Mouse (Mus musculus): Measurements from ENCODE around the gene Coro1b. TPM values are rescaled to one million over a fixed set of nuclear protein-coding genes. Genes with fewer than 3 reads are reported as not detected.
"Not testable (repeated sequence)": the region's sequence is repeated elsewhere in the genome, so short reads cannot be mapped to it uniquely, and the experiment has no call there.

Gene Coro1b
- polyA plus RNA-seq, 1 experiment from 2014 or later: 124 TPM

GRCm38 (mm10) chr19:4131075-4131474 is 17.3 kb upstream of the Coro1b start:
- Histone ChIP-seq H3K4me3 (ENCODE audit: low read depth, low read length) (no peak overlapping the region), H3K27me3 (ENCODE audit: control insufficient read depth, insufficient read depth, low read length) (no peaks in the 10 kb centered on the region), H3K9me3 (ENCODE audit: control insufficient read depth, low read length) (no peaks in the 10 kb centered on the region), H3K4me1 (ENCODE audit: control insufficient read depth, insufficient read depth, low read length) (peaks cover 7% of the 10 kb centered on the region), H3K27ac (replicated peaks; ENCODE audit: low read depth, low read length) (no peak overlapping the region), H3K4me2 (ENCODE audit: low read depth, severe bottlenecking) (no peak overlapping the region), H3K36me3 (ENCODE audit: control insufficient read depth, insufficient read depth, low read length) (peaks cover 13% of the 10 kb centered on the region), H3K9ac (ENCODE audit: low read length) (no peak overlapping the region)
- DNase-seq (ENCODE audit: low spot score) (no peak), ATAC-seq (ENCODE audit: insufficient number of reproducible peaks, low FRiP score, low TSS enrichment, low read depth) (no peak)
- WGBS: 89% methylated on average over 5 of the region's 5 CpGs

- no peak overlapping the region for H3K9ac ChIP-seq (ENCODE audit: low read length)
- no peak overlapping the region for H3K27ac ChIP-seq (replicated peaks; ENCODE audit: low read depth, low read length)
- H3K9me3 ChIP-seq (ENCODE audit: control insufficient read depth, low read length): no peaks in the 10 kb centered on the region
- no peak overlapping the region for H3K4me2 ChIP-seq (ENCODE audit: low read depth, severe bottlenecking)
- H3K4me1 ChIP-seq (ENCODE audit: control insufficient read depth, insufficient read depth, low read length): peaks cover 3% of the 10 kb centered on the region
- 83% methylated on average over 2 of the region's 2 CpGs for WGBS
- DNase-seq (ENCODE audit: low spot score) (no peak), ATAC-seq (ENCODE audit: insufficient number of reproducible peaks, low FRiP score, low TSS enrichment, low read depth) (no peak)
- H3K4me3 ChIP-seq (ENCODE audit: low read depth, low read length): no peak overlapping the region
- H3K27me3 ChIP-seq (ENCODE audit: control insufficient read depth, insufficient read depth, low read length): no peaks in the 10 kb centered on the region
- H3K36me3 ChIP-seq (ENCODE audit: control insufficient read depth, insufficient read depth, low read length): peaks cover 13% of the 10 kb centered on the region
Observed at GRCm38 (mm10) chr19:4131768-4132167, 16.7 kb upstream of the Coro1b start.

- Histone ChIP-seq H3K9me3 (ENCODE audit: control insufficient read depth, low read length) (no peaks in the 10 kb centered on the region), H3K4me1 (ENCODE audit: control insufficient read depth, insufficient read depth, low read length) (no peaks in the 10 kb centered on the region), H3K36me3 (ENCODE audit: control insufficient read depth, insufficient read depth, low read length) (peaks cover 8% of the 10 kb centered on the region; the same call in 1 of the 2 replicates), H3K27ac (replicated peaks; ENCODE audit: low read depth, low read length) (no peak overlapping the region), H3K9ac (ENCODE audit: low read length) (no peak overlapping the region), H3K4me3 (ENCODE audit: low read depth, low read length) (no peak overlapping the region), H3K4me2 (ENCODE audit: low read depth, severe bottlenecking) (no peak overlapping the region), H3K27me3 (ENCODE audit: control insufficient read depth, insufficient read depth, low read length) (no peaks in the 10 kb centered on the region)
- ATAC-seq (ENCODE audit: insufficient number of reproducible peaks, low FRiP score, low TSS enrichment, low read depth) (no peak), DNase-seq (ENCODE audit: low spot score) (no peak)
- 94% methylated on average over 4 of the region's 4 CpGs for WGBS
Observed at GRCm38 (mm10) chr19:4134354-4134753, 14.1 kb upstream of the Coro1b start.

GRCm38 (mm10) chr19:4135229-4135962 is 13.0 kb upstream of the Coro1b start:
- not testable (repeated sequence) for H3K9ac ChIP-seq (ENCODE audit: low read length); DNase-seq (ENCODE audit: low spot score); ATAC-seq (ENCODE audit: insufficient number of reproducible peaks, low FRiP score, low TSS enrichment, low read depth); H3K4me1 ChIP-seq (ENCODE audit: control insufficient read depth, insufficient read depth, low read length); H3K27ac ChIP-seq (replicated peaks; ENCODE audit: low read depth, low read length); H3K4me3 ChIP-seq (ENCODE audit: low read depth, low read length); H3K27me3 ChIP-seq (ENCODE audit: control insufficient read depth, insufficient read depth, low read length); H3K36me3 ChIP-seq (ENCODE audit: control insufficient read depth, insufficient read depth, low read length); H3K9me3 ChIP-seq (ENCODE audit: control insufficient read depth, low read length); H3K4me2 ChIP-seq (ENCODE audit: low read depth, severe bottlenecking)
- WGBS: 79% methylated on average over 6 of the region's 6 CpGs

GRCm38 (mm10) chr19:4135963-4136345 is 12.5 kb upstream of the Coro1b start:
- not testable (repeated sequence) for H3K4me2 ChIP-seq (ENCODE audit: low read depth, severe bottlenecking); DNase-seq (ENCODE audit: low spot score); H3K27me3 ChIP-seq (ENCODE audit: control insufficient read depth, insufficient read depth, low read length); H3K9me3 ChIP-seq (ENCODE audit: control insufficient read depth, low read length); H3K9ac ChIP-seq (ENCODE audit: low read length); H3K4me3 ChIP-seq (ENCODE audit: low read depth, low read length); H3K27ac ChIP-seq (replicated peaks; ENCODE audit: low read depth, low read length); H3K4me1 ChIP-seq (ENCODE audit: control insufficient read depth, insufficient read depth, low read length); ATAC-seq (ENCODE audit: insufficient number of reproducible peaks, low FRiP score, low TSS enrichment, low read depth); H3K36me3 ChIP-seq (ENCODE audit: control insufficient read depth, insufficient read depth, low read length)
- 25% methylated on average over 8 of the region's 8 CpGs for WGBS

GRCm38 (mm10) chr19:4136463-4136862 is 12.0 kb upstream of the Coro1b start:
- no peaks in the 10 kb centered on the region for H3K27me3 ChIP-seq (ENCODE audit: control insufficient read depth, insufficient read depth, low read length)
- ATAC-seq (ENCODE audit: insufficient number of reproducible peaks, low FRiP score, low TSS enrichment, low read depth) (no peak), DNase-seq (ENCODE audit: low spot score) (no peak)
- no peak overlapping the region for H3K4me2 ChIP-seq (ENCODE audit: low read depth, severe bottlenecking)
- WGBS: 80% methylated on average over 5 of the region's 5 CpGs
- H3K9ac ChIP-seq (ENCODE audit: low read length): no peak overlapping the region
- no peaks in the 10 kb centered on the region for H3K9me3 ChIP-seq (ENCODE audit: control insufficient read depth, low read length)
- H3K36me3 ChIP-seq (ENCODE audit: control insufficient read depth, insufficient read depth, low read length): peaks cover 8% of the 10 kb centered on the region; the same call in 1 of the 2 replicates
- no peaks in the 10 kb centered on the region for H3K4me1 ChIP-seq (ENCODE audit: control insufficient read depth, insufficient read depth, low read length)
- no peak overlapping the region for H3K27ac ChIP-seq (replicated peaks; ENCODE audit: low read depth, low read length)
- H3K4me3 ChIP-seq (ENCODE audit: low read depth, low read length): no peak overlapping the region

GRCm38 (mm10) chr19:4137913-4138312 is 10.5 kb upstream of the Coro1b start:
- ATAC-seq (ENCODE audit: insufficient number of reproducible peaks, low FRiP score, low TSS enrichment, low read depth): no peak
- DNase-seq (ENCODE audit: low spot score): no peak
- Histone ChIP-seq H3K4me1 (ENCODE audit: control insufficient read depth, insufficient read depth, low read length) (no peaks in the 10 kb centered on the region), H3K36me3 (ENCODE audit: control insufficient read depth, insufficient read depth, low read length) (no peaks in the 10 kb centered on the region), H3K9ac (ENCODE audit: low read length) (no peak overlapping the region), H3K4me3 (ENCODE audit: low read depth, low read length) (no peak overlapping the region), H3K9me3 (ENCODE audit: control insufficient read depth, low read length) (no peaks in the 10 kb centered on the region), H3K27ac (replicated peaks; ENCODE audit: low read depth, low read length) (no peak overlapping the region), H3K4me2 (ENCODE audit: low read depth, severe bottlenecking) (no peak overlapping the region), H3K27me3 (ENCODE audit: control insufficient read depth, insufficient read depth, low read length) (no peaks in the 10 kb centered on the region)
- WGBS: 85% methylated on average over 5 of the region's 5 CpGs

GRCm38 (mm10) chr19:4139446-4139845 is 9.0 kb upstream of the Coro1b start, which contains the start of gene Gpr152:
Gene Gpr152 (plus strand): TSS chr19:4139787.
- no peak within 1 kb of the TSS for H3K4me3 ChIP-seq (ENCODE audit: low read depth, low read length)
- ATAC-seq (ENCODE audit: insufficient number of reproducible peaks, low FRiP score, low TSS enrichment, low read depth) (no peak), DNase-seq (ENCODE audit: low spot score) (no peak)
- H3K27ac ChIP-seq (replicated peaks; ENCODE audit: low read depth, low read length): no peak within 1 kb of the TSS
- 68% methylated on average over 2 of the region's 2 CpGs for WGBS
- no peaks in the 10 kb centered on the region for H3K27me3 ChIP-seq (ENCODE audit: control insufficient read depth, insufficient read depth, low read length)
- H3K4me1 ChIP-seq (ENCODE audit: control insufficient read depth, insufficient read depth, low read length): no peaks in the 10 kb centered on the region
- no peaks in the 10 kb centered on the region for H3K9me3 ChIP-seq (ENCODE audit: control insufficient read depth, low read length)
- no peak within 1 kb of the TSS for H3K9ac ChIP-seq (ENCODE audit: low read length)
- H3K4me2 ChIP-seq (ENCODE audit: low read depth, severe bottlenecking): no peak within 1 kb of the TSS
- no peaks in the 10 kb centered on the region for H3K36me3 ChIP-seq (ENCODE audit: control insufficient read depth, insufficient read depth, low read length)

- no peaks in the 10 kb centered on the region for H3K4me1 ChIP-seq (ENCODE audit: control insufficient read depth, insufficient read depth, low read length)
- no peak overlapping the region for H3K27ac ChIP-seq (replicated peaks; ENCODE audit: low read depth, low read length)
- WGBS: 82% methylated on average over 6 of the region's 6 CpGs
- DNase-seq (ENCODE audit: low spot score) (no peak), ATAC-seq (ENCODE audit: insufficient number of reproducible peaks, low FRiP score, low TSS enrichment, low read depth) (no peak)
- no peak overlapping the region for H3K9ac ChIP-seq (ENCODE audit: low read length)
- no peaks in the 10 kb centered on the region for H3K9me3 ChIP-seq (ENCODE audit: control insufficient read depth, low read length)
- no peak overlapping the region for H3K4me3 ChIP-seq (ENCODE audit: low read depth, low read length)
- H3K36me3 ChIP-seq (ENCODE audit: control insufficient read depth, insufficient read depth, low read length): no peaks in the 10 kb centered on the region
- no peaks in the 10 kb centered on the region for H3K27me3 ChIP-seq (ENCODE audit: control insufficient read depth, insufficient read depth, low read length)
- H3K4me2 ChIP-seq (ENCODE audit: low read depth, severe bottlenecking): no peak overlapping the region
Observed at GRCm38 (mm10) chr19:4140147-4140546, 8.3 kb upstream of the Coro1b start.
